Mouse (Mus musculus) lung, adult 2 months (tissue): ENCODE results near the gene RPS10-NUDT3.
A peak's percentile ranks its signal among the peaks of the same experiment; 100 is the strongest.

Source experiments
- CTCF ChIP-seq: fragments of 200-500 bp; IDR thresholded peaks from 2 replicates; pipeline ENCODE4 v1.5.1; 2011; ENCODE audit warnings: mild to moderate bottlenecking, low read length, control low read depth; ENCODE audit not compliant: insufficient read depth
- POLR2A ChIP-seq: fragments of 200-500 bp; IDR thresholded peaks from 2 replicates; pipeline ENCODE4 v1.6.1; 2011; ENCODE audit warnings: low read depth, mild to moderate bottlenecking, control low read depth, low read length, borderline replicate concordance; ENCODE audit errors: extremely low read depth

DNA sequence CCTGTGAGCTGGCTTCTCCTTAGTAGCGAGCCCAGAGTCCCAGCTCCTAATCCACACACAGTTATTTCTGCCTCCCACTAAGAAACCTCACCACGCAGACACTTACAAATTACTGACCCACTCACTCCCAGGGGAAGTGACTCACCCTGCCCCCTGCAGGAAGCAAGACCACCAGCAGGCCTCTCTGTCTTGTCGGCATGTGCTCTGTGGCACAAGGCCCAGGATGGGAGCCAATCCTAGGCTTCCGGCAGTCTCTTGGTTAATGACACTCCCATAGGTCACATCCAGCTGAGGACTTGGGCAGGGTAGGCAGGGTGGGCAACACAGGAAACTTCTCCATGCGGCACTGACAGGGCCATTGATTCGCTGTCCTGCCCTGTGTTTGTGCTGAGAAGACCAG lies 57.6 kb downstream of the RPS10-NUDT3 start:
- 0 out of 2 replicates have a peak, but pooled peaks have one; percentile 6 for TF ChIP-seq CTCF
- no peak for TF ChIP-seq POLR2A
